In genomic region chr5:92435025-92435584, GRCm38 (mm10) we compare ENCODE assay signal across 8 mouse cellular contexts. TPM values are rescaled to one million over a fixed set of nuclear protein-coding genes. Genes with fewer than 3 reads are reported as not detected.
DNase-seq lines count a peak whose midpoint lies in the region; ATAC-seq and TF ChIP-seq lines count a peak whose summit lies in the region.

Gene Nup54, minus strand, starts transcription at chr5:92435219.

- TF ChIP-seq POLR2A in lung, adult 2 months (IDR thresholded peaks at IDR 0.05; ENCODE audit: borderline replicate concordance, extremely low read depth, low read depth, low read length): peak; percentile 59; the same call in 1 of the 2 replicates

- under 1% methylated on average over 34 of the region's 34 CpGs for WGBS in forebrain, embryonic 15.5 days
- under 1% methylated on average over 34 of the region's 34 CpGs for WGBS in lung, adult 2 months

- no peaks in the 10 kb centered on the region for H3K27me3 ChIP-seq in forebrain, embryonic 15.5 days

- peak within 1 kb of the TSS; percentile 81 for H3K27ac ChIP-seq in ES-E14 (ENCODE audit: insufficient read depth, low read depth, low read length, poor library complexity, severe bottlenecking)
- H3K27ac ChIP-seq in forebrain, embryonic 15.5 days (replicated peaks): peak within 1 kb of the TSS; percentile 86

- peak within 1 kb of the TSS; percentile 83 to 98 for H3K4me3 ChIP-seq in ES-E14 (ENCODE audit: insufficient read depth in 1 of 2, low read depth in 1 of 2, low read length in 2 of 2, poor library complexity in 1 of 2, severe bottlenecking in 1 of 2)
- peak within 1 kb of the TSS; percentile 94 for H3K4me3 ChIP-seq in forebrain, embryonic 15.5 days
- peak within 1 kb of the TSS; percentile 66 for H3K4me3 ChIP-seq in lung, adult 2 months (replicated peaks; ENCODE audit: extremely low read depth, low read depth, low read length)

- H3K4me1 ChIP-seq in ES-E14 (ENCODE audit: control insufficient read depth in 2 of 2, insufficient read depth in 2 of 2, low read length in 2 of 2, poor library complexity in 1 of 2): peaks cover 0 to 3% of the 10 kb centered on the region in 2 experiments; a peak in 2 of 4 replicates
- peaks cover 39% of the 10 kb centered on the region for H3K4me1 ChIP-seq in forebrain, embryonic 15.5 days
- no peaks in the 10 kb centered on the region; the same call in 1 of the 2 replicates for H3K4me1 ChIP-seq in lung, adult 2 months (ENCODE audit: control insufficient read depth, insufficient read depth, low read length)

- no peak for TF ChIP-seq CTCF in lung, adult 2 months (IDR thresholded peaks at IDR 0.05; ENCODE audit: insufficient read depth, low read length)

- peak; percentile 100 for ATAC-seq in forebrain, embryonic 15.5 days (replicated peaks)
- peak; percentile 98 for ATAC-seq in neutrophil, adult 5-6 weeks (ENCODE audit: extremely low read depth, insufficient number of reproducible peaks, low FRiP score, poor library complexity, severe bottlenecking)

- H3K9me3 ChIP-seq in ES-E14 (ENCODE audit: control insufficient read depth, insufficient read depth, low read depth, low read length): no peaks in the 10 kb centered on the region
- no peaks in the 10 kb centered on the region for H3K9me3 ChIP-seq in forebrain, embryonic 15.5 days

- H3K9ac ChIP-seq in ES-E14 (ENCODE audit: insufficient read depth, low read depth, low read length, poor library complexity, severe bottlenecking): peak within 1 kb of the TSS; percentile 97
- peak within 1 kb of the TSS; percentile 78 for H3K9ac ChIP-seq in forebrain, embryonic 15.5 days (replicated peaks)

- peak within 1 kb of the TSS; percentile 70 for H3K4me2 ChIP-seq in forebrain, embryonic 15.5 days (replicated peaks)

- intact Hi-C loops in heart, postnatal 25 days (cut with DNase I): loop anchor here (1.0 kb wide), 1 partner anchor 17 kb away; no protein-coding TSS in a partner anchor

- in situ Hi-C loops in ES-E14 (cut with MboI; ENCODE audit: low sequenced_read_pairs in 2 of 2, unreplicated experiment in 2 of 2): no loop called here

- peaks cover 7% of the 10 kb centered on the region for H3K36me3 ChIP-seq in ES-E14 (ENCODE audit: control insufficient read depth, insufficient read depth, low read length, poor library complexity, severe bottlenecking)
- no peaks in the 10 kb centered on the region for H3K36me3 ChIP-seq in forebrain, embryonic 15.5 days

- peak; percentile 95 for DNase-seq in ES-E14 (ENCODE audit: low read depth, low spot score)
- peak; percentile 97 for DNase-seq in cerebellum, adult 11-12 months
- peak; percentile 95 for DNase-seq in heart, postnatal 25 days (ENCODE audit: low spot score)
- peak; percentile 97 for DNase-seq in layer of hippocampus, adult 18-20 months (ENCODE audit: low spot score in 2 of 2)
- peak; percentile 96 for DNase-seq in lung, adult 2 months
- DNase-seq in thymus, adult 18-20 months: peak; percentile 85 to 92

TF ChIP-seq in ES-E14, 5 proteins besides CTCF, POLR2A, EP300 and RAD21:
- peak; percentile 90 for TF ChIP-seq HCFC1 (IDR thresholded peaks at IDR 0.05; ENCODE audit: borderline replicate concordance, insufficient read depth, low read length)
- no peak; the same call in 1 of the 2 replicates for TF ChIP-seq ZC3H11A (IDR thresholded peaks at IDR 0.05; ENCODE audit: borderline replicate concordance, low read depth, low read length)
TF ChIP-seq in ES-E14: peak in this region for 1.

RNA-seq across cellular contexts. Expression of gene Nup54, which starts in this region (rescaled TPM):
- total RNA-seq in ES-E14 (2012; rRNA removed): 62.2 and 63.2 TPM in 2 replicates
- polyA plus RNA-seq in forebrain, embryonic 15.5 days (2015; fragmentation: Nextera tagmentation; extraction: Ambion mirVana): 55.7 and 60.0 TPM in 2 replicates
- 10 to 100 TPM; 16.5 to 17.0 TPM for total RNA-seq in heart, postnatal 25 days (2021)
- total RNA-seq in layer of hippocampus, adult 18-20 months (2021): 10 to 100 TPM; 29.6 to 32.0 TPM
- polyA plus RNA-seq in lung, adult 2 months (2012; rRNA removed): 10.5 and 13.2 TPM in 2 replicates
- total RNA-seq in neutrophil, adult 5-6 weeks (2017): 42.7 and 43.7 TPM in 2 replicates

Comparison
In these comparisons a context has a peak if more than half of its experiments do, and no peak if none do; other contexts are left out.
1. Peak in every context shown above with its lines: DNase-seq, ATAC-seq, H3K4me3 ChIP-seq and H3K27ac ChIP-seq.